Mouse (Mus musculus) stomach, embryonic 16.5 days (tissue): Measurements from ENCODE around the gene Mrto4. TPM values are rescaled to one million over a fixed set of nuclear protein-coding genes. Genes with fewer than 3 reads are reported as not detected.
A peak's percentile ranks its signal among the peaks of the same experiment; 100 is the strongest.

Experiments used
- ATAC-seq: fragments of 200-750 bp; cut with Nextera tagmentation; 2 replicates; pipeline ENCODE4 v1.8.0; 2017; ENCODE audit warnings: moderate number of reproducible peaks, moderate TSS enrichment; ENCODE audit not compliant: insufficient read depth, low FRiP score
- H3K27ac ChIP-seq: fragments of 300-500 bp; sonication (generic); 2 replicates; pipeline ENCODE4 v1.5.1; 2014; ENCODE audit warnings: low read length
- H3K27me3 ChIP-seq: fragments of 300-500 bp; sonication (generic); 2 replicates; pipeline ENCODE4 v1.6.1; 2014; ENCODE audit warnings: low read length, control low read depth, mixed read lengths; ENCODE audit not compliant: control insufficient read depth, insufficient read depth
- H3K36me3 ChIP-seq: fragments of 300-500 bp; sonication (generic); 2 replicates; pipeline ENCODE4 v1.6.1; 2014; ENCODE audit warnings: low read length; ENCODE audit not compliant: control insufficient read depth, insufficient read depth
- H3K4me1 ChIP-seq: fragments of 300-500 bp; sonication (generic); 2 replicates; pipeline ENCODE4 v1.6.1; 2014; ENCODE audit warnings: low read length, control low read depth, mixed read lengths; ENCODE audit not compliant: control insufficient read depth, insufficient read depth
- H3K4me2 ChIP-seq: fragments of 300-500 bp; sonication (generic); 2 replicates; pipeline ENCODE4 v1.6.1; 2014; ENCODE audit warnings: low read depth, low read length, mixed read lengths
- H3K4me3 ChIP-seq: fragments of 300-500 bp; sonication (generic); replicated peaks from 2 replicates; pipeline ENCODE4 v1.5.1; 2014; ENCODE audit warnings: mild to moderate bottlenecking, low read length
- H3K9ac ChIP-seq: fragments of 300-500 bp; sonication (generic); 2 replicates; pipeline ENCODE4 v1.6.1; 2014; ENCODE audit warnings: low read length
- H3K9me3 ChIP-seq: fragments of 300-500 bp; sonication (generic); replicated peaks from 2 replicates; pipeline ENCODE4 v1.6.1; 2016; ENCODE audit warnings: low read length, control low read depth; ENCODE audit not compliant: control insufficient read depth
- WGBS: fragments of 180-500 bp; shearing (Covaris S2); extraction: QIAGEN DNeasy Blood & Tissue Kit; methylation state at CpG from one replicate; pipeline ENCODE4 v1.1.7; 2014; 5-methylcytosine and 5-hydroxymethylcytosine counted together
- polyA plus RNA-seq: library from polyadenylated mRNA; unstranded; fragments of >200 nt; fragmentation: Nextera tagmentation; extraction: Ambion mirVana; gene quantifications from 2 replicates; pipeline ENCODE4 v1.2.1, GENCODE M21; 2015

Mrto4 gene
- polyA plus RNA-seq, 1 experiment from 2014 or later = 87.1 TPM

DNA sequence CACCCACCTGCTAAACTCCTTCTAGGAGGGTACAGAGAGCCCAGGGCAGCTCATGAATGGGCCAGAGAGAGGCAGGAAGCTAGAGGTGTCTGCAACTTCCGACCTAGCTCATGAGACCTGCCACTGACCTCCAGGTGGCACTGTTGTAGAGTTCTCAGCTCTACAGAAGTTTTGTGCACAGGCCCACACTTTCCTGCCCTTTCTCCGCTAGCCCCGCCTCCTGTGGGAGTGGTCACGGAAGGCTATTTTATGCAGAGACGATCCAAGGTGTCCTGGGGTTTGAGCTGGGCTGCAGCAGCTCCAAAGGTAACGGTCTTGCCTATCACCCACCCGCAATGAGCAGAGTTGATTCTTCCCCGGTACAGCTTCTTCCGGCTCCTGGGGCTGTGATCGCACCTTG, 21.8 kb downstream of the Mrto4 start:
- Histone ChIP-seq H3K4me3 (peak overlapping the region; percentile 34), H3K27ac (no peak overlapping the region), H3K9ac (no peak overlapping the region), H3K27me3 (no peaks in the 10 kb centered on the region), H3K4me1 (no peaks in the 10 kb centered on the region), H3K4me2 (peak overlapping the region; percentile 48), H3K36me3 (no peaks in the 10 kb centered on the region), H3K9me3 (no peaks in the 10 kb centered on the region)
- ATAC-seq = peak; percentile 88
- 9% methylated on average over 10 of the region's 10 CpGs for WGBS

DNA sequence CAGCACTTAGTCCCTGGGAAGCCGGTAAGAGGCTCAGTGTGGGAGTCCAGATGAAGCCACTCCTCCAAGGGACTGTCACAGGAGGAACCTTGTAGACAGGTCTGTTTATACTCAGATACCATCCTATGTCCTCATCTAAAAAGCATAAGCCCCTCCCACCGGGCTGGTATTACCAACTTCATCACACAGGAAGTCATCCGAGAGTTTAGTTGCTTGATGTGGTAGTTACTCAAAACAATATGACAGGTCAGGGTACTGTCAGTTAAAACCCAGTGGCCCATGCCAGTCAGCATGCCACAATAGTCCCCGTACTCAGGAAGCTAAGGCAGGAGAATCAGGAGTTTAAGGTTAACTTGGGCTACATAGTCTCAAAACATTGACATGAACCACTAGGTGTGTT, 32.6 kb downstream of the Mrto4 start:
- WGBS = 88% methylated on average over 4 of the region's 4 CpGs
- Histone ChIP-seq H3K27me3 (no peaks in the 10 kb centered on the region), H3K9ac (no peak overlapping the region)

DNA sequence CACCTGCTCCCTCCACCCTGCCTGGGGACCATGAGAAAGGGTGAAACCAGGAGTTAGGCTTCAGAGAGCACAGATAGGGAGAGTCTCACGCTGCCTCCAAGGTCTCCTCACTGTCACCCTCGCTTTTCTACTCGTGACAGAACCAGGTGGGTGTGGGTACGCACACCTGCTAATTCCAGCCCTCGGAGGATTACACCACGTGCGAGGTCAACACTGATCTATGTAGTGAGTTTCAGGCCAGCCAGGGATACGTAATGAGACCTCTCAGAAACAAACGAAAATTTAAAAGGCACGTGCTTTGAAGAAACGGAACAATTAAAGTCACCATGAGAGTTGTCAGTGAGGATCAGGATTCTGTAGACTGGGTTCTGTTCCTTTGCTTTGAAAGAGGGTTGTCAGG, 33.9 kb downstream of the Mrto4 start:
- Histone ChIP-seq H3K9ac (no peak overlapping the region), H3K4me3 (no peak overlapping the region), H3K27me3 (no peaks in the 10 kb centered on the region), H3K4me1 (no peaks in the 10 kb centered on the region), H3K27ac (no peak overlapping the region), H3K4me2 (no peak overlapping the region), H3K36me3 (no peaks in the 10 kb centered on the region), H3K9me3 (no peaks in the 10 kb centered on the region)
- WGBS = 89% methylated on average over 11 of the region's 11 CpGs
- ATAC-seq = no peak

More for the DNA sequence above, 32.6 kb downstream of the Mrto4 start:
- Histone ChIP-seq H3K4me3 (no peak overlapping the region), H3K36me3 (no peaks in the 10 kb centered on the region), H3K27ac (no peak overlapping the region), H3K9me3 (no peaks in the 10 kb centered on the region), H3K4me2 (no peak overlapping the region), H3K4me1 (no peaks in the 10 kb centered on the region)
- ATAC-seq = no peak

DNA sequence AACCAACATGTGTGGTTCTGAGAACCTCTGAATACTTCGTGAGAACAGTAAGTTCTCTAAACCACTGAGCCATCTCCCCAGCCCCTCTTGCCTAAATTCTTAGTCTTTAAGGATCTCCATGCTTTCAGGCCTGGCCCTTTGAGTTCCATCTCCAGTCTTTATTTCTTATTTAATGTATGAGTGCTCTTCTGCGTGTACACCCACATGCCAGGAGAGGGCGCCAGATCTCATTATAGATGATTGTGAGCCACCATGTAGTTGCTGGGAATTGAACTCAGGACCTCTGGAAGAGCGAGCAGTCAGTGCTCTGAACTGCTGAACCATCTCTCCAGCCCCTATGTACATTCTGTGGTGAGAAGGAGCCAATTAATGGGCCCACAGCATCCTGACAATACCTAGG, 39.7 kb downstream of the Mrto4 start:
- H3K27me3 ChIP-seq = no peaks in the 10 kb centered on the region
- H3K36me3 ChIP-seq = no peaks in the 10 kb centered on the region
- H3K9me3 ChIP-seq = no peaks in the 10 kb centered on the region
- peaks cover 17% of the 10 kb centered on the region for H3K4me1 ChIP-seq
- WGBS = 61% methylated on average over 4 of the region's 4 CpGs
- H3K27ac ChIP-seq = no peak overlapping the region
- H3K4me3 ChIP-seq = no peak overlapping the region
- no peak overlapping the region for H3K9ac ChIP-seq
- H3K4me2 ChIP-seq = no peak overlapping the region
- ATAC-seq = no peak

DNA sequence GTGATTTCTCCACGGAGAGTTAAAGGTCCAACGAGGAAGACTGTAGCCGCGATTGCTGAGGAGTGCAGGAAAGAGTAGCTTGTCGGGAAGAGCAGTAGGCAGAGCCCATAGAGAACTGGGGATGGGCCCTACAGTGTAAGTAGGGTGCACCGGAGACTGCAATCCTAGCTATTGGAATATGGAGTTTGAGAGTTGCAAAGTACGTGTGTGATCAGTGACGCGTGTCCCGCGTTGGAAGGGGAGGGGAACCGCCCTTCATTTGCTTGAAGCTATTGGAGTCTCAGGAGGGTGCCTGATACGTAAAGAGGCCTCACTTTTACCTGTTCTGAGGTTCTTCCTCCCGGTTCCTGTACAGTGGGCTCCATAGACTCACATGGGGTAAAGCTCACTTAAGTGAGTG, 40.7 kb downstream of the Mrto4 start:
- Histone ChIP-seq H3K4me2 (peak overlapping the region; percentile 92), H3K27me3 (no peaks in the 10 kb centered on the region), H3K9me3 (no peaks in the 10 kb centered on the region), H3K4me1 (peaks cover 17% of the 10 kb centered on the region), H3K36me3 (no peaks in the 10 kb centered on the region), H3K27ac (peak overlapping the region; percentile 25; the same call in 1 of the 2 replicates), H3K4me3 (peak overlapping the region; percentile 95), H3K9ac (peak overlapping the region; percentile 96)
- 16% methylated on average over 14 of the region's 14 CpGs for whole genome bisulfite sequencing
- no peak for ATAC-seq

DNA sequence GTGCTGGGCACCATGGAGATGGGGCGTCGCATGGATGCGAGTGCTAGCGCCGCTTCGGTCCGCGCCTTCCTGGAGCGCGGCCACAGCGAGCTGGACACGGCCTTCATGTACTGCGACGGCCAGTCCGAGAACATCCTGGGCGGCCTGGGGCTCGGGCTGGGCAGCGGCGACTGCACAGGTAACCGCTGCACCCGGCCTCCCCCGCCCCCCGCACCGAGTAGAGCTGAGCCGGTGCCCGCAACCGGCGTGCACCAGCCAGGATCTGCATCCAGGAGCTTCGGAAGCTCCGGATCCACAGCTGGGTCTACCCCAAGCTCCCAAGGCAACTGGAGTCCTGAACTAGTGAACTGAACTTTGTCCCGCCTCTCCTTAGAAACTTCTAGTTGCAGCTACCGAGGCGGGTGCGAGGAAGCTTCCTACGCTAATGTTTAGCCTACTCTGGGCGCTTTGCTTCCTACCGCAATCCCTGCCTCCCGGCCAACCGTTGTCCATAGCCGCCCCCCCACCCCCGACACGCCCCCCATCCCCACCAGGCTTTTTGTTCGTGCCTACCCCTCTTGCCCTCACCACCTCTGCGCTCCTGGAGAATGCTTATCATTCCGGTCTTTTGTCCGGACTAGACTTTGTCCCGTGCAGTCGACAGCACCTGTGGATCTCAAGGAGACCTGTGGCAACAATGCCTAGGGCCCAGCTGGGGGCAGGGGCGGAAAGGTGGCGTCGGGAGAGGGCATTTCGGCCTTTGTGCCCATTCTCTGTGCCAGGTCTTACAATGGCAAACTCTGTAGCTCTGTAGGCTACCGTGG, 41.3 kb downstream of the Mrto4 start:
- Histone ChIP-seq H3K9ac (peak overlapping the region; percentile 96), H3K9me3 (no peaks in the 10 kb centered on the region), H3K27ac (peak overlapping the region; percentile 83), H3K36me3 (no peaks in the 10 kb centered on the region), H3K4me3 (peak overlapping the region; percentile 95), H3K4me1 (peaks cover 17% of the 10 kb centered on the region), H3K4me2 (peak overlapping the region; percentile 92), H3K27me3 (no peaks in the 10 kb centered on the region)
- WGBS = under 1% methylated on average over 53 of the region's 53 CpGs
- peak; percentile 65 for ATAC-seq

DNA sequence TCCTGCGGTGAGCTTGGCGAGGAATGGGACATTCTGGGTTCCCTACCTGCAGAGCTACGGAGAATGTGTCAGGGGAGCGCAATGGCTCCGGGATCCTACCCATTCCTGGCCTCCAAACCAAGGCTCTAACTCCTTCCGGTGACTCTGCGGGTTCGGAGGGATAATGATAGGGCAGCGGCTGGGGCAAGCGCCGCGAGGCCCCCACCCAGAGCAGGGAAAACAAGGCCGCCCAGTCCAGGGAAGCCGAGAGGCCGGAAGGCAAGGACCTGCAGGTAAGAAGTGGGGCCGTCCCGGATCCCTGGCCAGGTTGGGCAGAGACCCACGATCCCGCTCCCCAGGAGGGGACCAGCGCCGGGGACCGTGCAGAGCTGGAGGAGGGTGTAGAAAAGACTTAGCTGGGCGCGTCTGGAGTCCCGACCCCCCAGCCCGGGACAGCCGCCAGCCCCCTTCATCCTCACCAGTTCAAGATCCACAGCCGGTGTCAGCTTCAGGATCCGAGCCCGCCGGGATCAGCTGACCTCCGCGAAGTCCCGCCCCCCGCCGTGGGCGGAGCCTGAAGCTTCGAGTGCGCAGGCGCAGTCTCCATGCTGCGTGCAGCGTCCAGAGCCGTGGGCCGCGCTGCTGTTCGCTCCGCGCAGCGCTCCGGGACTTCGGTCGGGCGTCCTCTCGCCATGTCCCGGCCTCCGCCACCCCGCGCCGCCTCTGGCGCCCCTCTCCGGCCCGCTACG, 42.0 kb downstream of the Mrto4 start, which contains the start of the genes Pqlc2 and Akr7a5:
Gene Pqlc2, minus strand, starts transcription at position 538 of the 728 bp plus-strand sequence.
Gene Akr7a5, plus strand, starts transcription at position 574 of the 728 bp plus-strand sequence.
- H3K9me3 ChIP-seq = no peaks in the 10 kb centered on the region
- no peaks in the 10 kb centered on the region for H3K36me3 ChIP-seq
- ATAC-seq = peak; percentile 91
- under 1% methylated on average over 63 of the region's 63 CpGs for WGBS
- peak within 1 kb of the TSS; percentile 83 for H3K27ac ChIP-seq
- peaks cover 17% of the 10 kb centered on the region for H3K4me1 ChIP-seq
- peak within 1 kb of the TSS; percentile 95 for H3K4me3 ChIP-seq
- peak within 1 kb of the TSS; percentile 92 for H3K4me2 ChIP-seq
- H3K9ac ChIP-seq = peak within 1 kb of the TSS; percentile 96
- H3K27me3 ChIP-seq = no peaks in the 10 kb centered on the region

DNA sequence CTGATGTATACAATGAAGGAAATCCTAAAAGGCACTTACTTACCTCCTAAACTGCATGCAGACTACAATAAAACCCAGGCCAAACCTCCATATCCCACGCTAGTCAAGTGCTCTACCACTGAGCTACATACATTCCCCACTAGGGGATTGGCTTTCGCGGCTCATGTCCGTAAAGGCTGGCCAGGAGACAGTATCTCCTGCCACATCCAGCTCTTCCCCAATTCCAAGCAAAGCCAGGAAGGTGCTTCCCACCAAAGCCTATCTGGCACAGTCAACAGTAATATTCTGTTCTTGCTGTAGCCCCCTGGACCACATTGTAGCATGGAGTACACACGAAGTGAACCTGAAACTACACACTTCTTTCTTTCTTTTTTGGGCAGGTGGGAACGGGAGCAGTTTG, 42.7 kb downstream of the Mrto4 start:
- H3K27ac ChIP-seq = no peak overlapping the region
- ATAC-seq = no peak
- 28% methylated on average over 6 of the region's 6 CpGs for WGBS
- H3K9ac ChIP-seq = peak overlapping the region; percentile 96
- H3K4me2 ChIP-seq = peak overlapping the region; percentile 92
- no peaks in the 10 kb centered on the region for H3K9me3 ChIP-seq
- peaks cover 17% of the 10 kb centered on the region for H3K4me1 ChIP-seq
- peak overlapping the region; percentile 95 for H3K4me3 ChIP-seq
- no peaks in the 10 kb centered on the region for H3K27me3 ChIP-seq
- H3K36me3 ChIP-seq = no peaks in the 10 kb centered on the region

DNA sequence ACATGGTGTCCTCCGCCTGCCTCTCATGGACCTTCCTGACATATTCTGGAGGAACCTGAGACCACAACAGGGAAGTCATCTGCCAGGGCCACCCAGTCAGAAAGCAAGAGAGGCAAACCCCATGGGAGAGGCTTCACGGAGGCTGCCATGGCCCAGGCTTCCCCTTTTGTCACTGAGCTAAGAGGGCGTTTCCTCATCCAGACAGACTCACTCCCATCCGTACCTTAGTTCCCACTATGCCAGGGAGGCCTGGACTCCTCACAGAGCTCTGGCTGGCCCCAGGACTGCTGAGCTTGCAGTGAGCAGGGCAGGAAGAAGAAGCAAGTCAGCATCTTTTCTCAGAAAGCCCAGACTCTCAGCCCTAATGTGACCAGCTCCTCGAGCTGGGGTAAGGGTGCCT, 44.5 kb downstream of the Mrto4 start:
- Histone ChIP-seq H3K4me3 (no peak overlapping the region), H3K27me3 (no peaks in the 10 kb centered on the region), H3K9ac (no peak overlapping the region), H3K36me3 (no peaks in the 10 kb centered on the region), H3K4me2 (no peak overlapping the region), H3K4me1 (peaks cover 17% of the 10 kb centered on the region), H3K9me3 (no peaks in the 10 kb centered on the region), H3K27ac (no peak overlapping the region)
- no peak for ATAC-seq
- WGBS = 80% methylated on average over 5 of the region's 5 CpGs
